Mouse (Mus musculus) heart, postnatal 4 days (tissue): ENCODE measurements around the gene Zfp667. TPM values are rescaled to one million over a fixed set of nuclear protein-coding genes. Genes with fewer than 3 reads are reported as not detected.

ENCODE experiments used
- DNase-seq: peaks from one replicate; pipeline ENCODE4 v3.0.0; 2021
- total RNA-seq, 2 experiments: library from RNA; stranded (reverse); gene quantifications; 2 replicates each; pipeline ENCODE4 v1.2.3; 2021

The Zfp667 gene
- total RNA-seq, 2 experiments from 2014 or later: 1.5 to 1.9 TPM

DNA sequence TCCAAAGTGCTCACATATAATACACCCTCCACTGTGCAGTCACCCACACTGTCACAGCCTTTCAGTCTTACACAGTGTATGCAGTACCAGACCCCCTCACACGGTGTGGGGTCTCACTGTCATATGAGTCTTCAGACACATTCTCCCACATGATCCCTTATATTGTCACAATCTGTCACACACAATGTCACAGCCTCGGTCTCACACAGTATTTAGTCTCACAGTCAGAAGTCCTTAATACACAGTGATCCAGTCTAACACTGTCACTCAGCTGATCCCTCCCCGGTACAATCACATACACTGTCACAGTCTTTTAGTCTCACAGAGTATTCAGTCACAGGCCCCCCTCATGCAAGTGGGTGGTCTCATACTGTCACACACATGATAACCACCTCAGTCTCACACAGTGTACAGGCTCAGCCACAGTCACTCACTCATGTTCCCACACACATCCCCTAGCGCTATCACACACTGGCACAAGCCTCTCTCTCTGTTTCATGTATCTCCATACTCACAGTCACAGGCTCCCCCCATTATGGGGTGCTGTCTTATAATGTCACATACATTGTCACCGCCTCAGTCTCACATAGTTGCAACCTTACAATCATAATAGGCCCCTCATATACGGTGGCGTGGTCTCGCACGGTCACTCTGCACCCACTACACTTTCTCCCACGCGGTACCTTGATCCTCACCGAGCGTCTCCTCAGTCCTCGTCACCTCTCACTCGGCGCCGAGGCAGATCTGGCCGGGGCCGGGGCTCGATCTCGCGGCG is 44.3 kb downstream of the Zfp667 start:
- no peak for DNase-seq

DNA sequence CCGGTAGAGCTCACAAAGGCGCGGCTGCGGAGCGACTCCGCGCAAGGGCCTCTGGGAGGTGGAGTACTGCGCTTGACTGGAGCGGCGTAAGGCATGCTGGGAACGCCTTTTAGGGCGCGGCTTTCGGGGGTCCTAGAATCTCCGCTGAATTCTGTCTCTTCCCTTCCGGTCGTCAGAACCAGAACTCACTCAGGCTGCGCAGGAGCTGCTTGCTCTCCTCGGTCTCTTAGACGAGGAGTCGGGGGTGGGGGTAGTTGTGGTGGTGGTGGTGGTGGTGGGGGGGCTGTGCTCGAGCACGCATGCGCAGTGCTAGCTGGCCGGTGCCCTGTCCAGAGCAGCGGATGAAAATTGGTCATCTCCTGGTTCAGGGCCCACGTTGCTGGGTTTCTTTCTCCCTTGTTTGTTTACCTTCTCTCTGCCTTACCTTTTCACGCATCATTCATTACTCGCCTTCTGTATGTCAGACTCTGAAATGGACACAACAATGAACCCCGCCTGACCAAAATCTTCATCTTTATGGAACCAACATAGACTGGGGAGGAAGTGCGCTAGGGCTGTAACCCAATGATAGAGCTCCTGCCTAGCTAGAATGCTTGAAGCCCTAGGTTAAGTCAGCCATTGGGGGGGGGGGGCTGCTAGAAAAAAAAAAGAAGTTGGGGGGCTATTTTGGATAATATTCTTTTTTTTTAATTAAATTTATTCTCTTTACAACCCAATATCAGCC is 45.0 kb downstream of the Zfp667 start, which contains the start of gene Zfp583:
Gene Zfp583, minus strand, starts transcription at position 53 of the 724 bp plus-strand sequence.
- peak; percentile 85 for DNase-seq

- no peak for DNase-seq
These were observed 53.5 kb downstream of the Zfp667 start for GRCm38 (mm10) chr7:6339865-6340264.

- peak; percentile 49 for DNase-seq
These were observed 57.2 kb downstream of the Zfp667 start, which contains the start of gene Gm3854 for GRCm38 (mm10) chr7:6343501-6344071. Gm3854 (plus strand) TSS chr7:6343759.

GRCm38 (mm10) chr7:6344124-6344523 is 57.7 kb downstream of the Zfp667 start:
- no peak for DNase-seq

Other genes starting within 250 kb of the Zfp667 start
- not detected for gene Nlrp4c, start 241.4 kb upstream of the Zfp667 start, total RNA-seq
- 10 to 100 TPM; 43.4 to 50.3 TPM for gene Zfp787, start 130.6 kb upstream of the Zfp667 start, total RNA-seq
- gene Zfp444, start 114.4 kb upstream of the Zfp667 start, total RNA-seq: 10 to 100 TPM; 11.8 to 15.2 TPM
- not detected for gene Galp, start 89.5 kb upstream of the Zfp667 start, total RNA-seq
- gene Zscan5b, start 64.3 kb upstream of the Zfp667 start, total RNA-seq: not detected
- gene Epp13, start 33.9 kb upstream of the Zfp667 start, total RNA-seq: not detected
- 1 to 10 TPM; 1.8 to 2.5 TPM for gene Zfp583, start 44.7 kb downstream of the Zfp667 start, total RNA-seq
- gene Gm3854, start 57.2 kb downstream of the Zfp667 start, total RNA-seq: under 1 TPM; 0.24 to 0.38 TPM
- gene Zfp78, start 76.7 kb downstream of the Zfp667 start, total RNA-seq: 1 to 10 TPM; 1.5 to 2.4 TPM
- gene Zfp28, start 96.7 kb downstream of the Zfp667 start, total RNA-seq: 1 to 10 TPM; 6.3 to 8.3 TPM
- not detected for gene Smim17, start 112.1 kb downstream of the Zfp667 start, total RNA-seq
- not detected for gene Gm20715, start 123.7 kb downstream of the Zfp667 start, total RNA-seq
- not detected for gene Olfr1344, start 152.1 kb downstream of the Zfp667 start, total RNA-seq
- not detected for gene Olfr1336, start 169.6 kb downstream of the Zfp667 start, total RNA-seq
- gene Olfr1346, start 180.5 kb downstream of the Zfp667 start, total RNA-seq: not detected
- gene Olfr5, start 200.4 kb downstream of the Zfp667 start, total RNA-seq: not detected
- gene Olfr1347, start 213.2 kb downstream of the Zfp667 start, total RNA-seq: not detected
- gene Olfr1348, start 222.2 kb downstream of the Zfp667 start, total RNA-seq: not detected
- gene Olfr1349, start 236.4 kb downstream of the Zfp667 start, total RNA-seq: not detected